Mouse (Mus musculus): ENCODE data around the gene Cdcp2.
A peak's percentile ranks its signal among the peaks of the same experiment; 100 is the strongest.

Gene Cdcp2

GRCm38 (mm10) chr4:107135663-107136062 is 39.0 kb downstream of the Cdcp2 start:
- DNase-seq, result no peak

DNA sequence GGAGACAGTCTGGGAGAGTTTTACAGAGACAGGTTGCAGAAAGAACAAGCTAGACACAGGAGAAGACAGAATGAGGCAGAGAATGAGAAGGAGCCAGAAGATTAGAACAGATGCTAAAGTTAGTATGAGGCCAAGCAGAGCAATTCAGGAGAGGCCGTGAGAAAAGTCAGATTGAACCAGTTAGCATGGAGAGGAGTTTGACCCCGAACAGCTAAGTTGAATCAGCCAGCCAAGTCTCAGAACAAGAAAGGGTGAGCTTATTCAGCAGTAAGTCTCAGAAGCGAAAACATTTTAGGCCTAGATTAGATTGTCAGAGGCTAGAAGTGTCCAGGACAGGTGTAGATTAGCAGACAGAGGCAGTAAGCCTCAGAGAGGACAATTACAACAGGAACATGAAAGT is 39.8 kb downstream of the Cdcp2 start:
- peak; percentile 48 for DNase-seq

DNA sequence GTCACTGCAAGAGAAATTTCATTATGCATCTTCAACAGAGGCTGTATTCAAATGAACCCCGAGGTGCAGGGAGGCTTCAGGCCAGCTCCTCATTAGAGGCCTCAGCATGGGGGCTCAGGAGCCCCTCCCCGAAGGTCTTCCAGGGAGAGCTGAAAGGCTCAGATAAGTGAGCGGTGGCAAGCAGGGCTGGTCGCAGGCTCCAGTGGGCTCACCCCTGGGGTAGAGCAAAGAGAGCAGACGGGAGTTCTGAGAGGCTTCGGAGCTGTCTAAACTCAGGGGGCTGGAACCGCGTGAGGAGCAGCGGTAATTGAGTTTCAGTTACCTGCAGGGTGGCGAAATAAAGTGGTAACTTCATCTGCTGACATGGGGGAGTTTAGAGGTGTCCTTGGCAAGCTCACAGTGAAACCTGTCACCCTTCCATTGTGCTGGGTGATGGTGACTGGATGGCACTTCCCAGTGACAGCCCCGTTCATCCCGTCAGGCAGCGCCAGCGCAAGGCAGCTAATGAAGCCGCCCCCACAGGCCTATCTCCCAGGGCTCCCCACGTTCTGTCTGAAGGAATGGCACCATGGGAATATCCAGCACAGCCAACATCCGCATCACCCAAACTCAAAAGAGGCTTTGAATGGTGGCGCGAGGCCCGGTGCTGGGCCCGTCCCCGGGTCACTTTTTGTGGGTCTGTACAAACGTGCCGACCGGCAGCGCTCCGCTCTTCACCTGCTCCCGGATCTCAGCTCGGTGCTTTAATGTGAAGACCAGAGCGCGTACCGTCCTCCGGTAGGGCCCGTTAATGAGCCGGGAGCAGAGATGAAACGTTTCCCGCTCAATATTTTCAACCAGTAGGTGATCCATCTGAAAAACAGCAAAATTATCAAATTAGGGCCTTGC is 42.5 kb downstream of the Cdcp2 start:
- no peak for DNase-seq

GRCm38 (mm10) chr4:107139836-107140631 is 43.3 kb downstream of the Cdcp2 start:
- DNase-seq, result no peak

DNA sequence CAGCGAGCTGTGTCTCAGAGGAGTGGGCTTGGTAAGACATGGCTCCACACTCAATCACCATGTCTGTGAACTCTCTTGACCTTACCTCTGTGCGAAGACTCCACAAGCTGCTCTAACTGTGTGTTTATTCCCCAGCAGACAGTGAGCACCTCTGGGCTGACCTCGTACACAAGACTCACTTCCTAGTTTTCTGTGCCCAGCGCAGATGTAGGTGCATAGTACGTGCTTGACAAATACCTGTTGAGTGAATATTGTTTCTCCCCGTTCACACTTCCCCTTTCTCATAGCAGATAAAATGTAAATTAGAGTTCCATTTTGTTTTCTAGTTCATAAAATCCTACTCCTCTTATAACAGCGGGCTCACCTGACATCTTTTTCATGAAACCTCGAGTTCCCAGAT is 46.8 kb downstream of the Cdcp2 start:
- DNase-seq, result no peak

DNA sequence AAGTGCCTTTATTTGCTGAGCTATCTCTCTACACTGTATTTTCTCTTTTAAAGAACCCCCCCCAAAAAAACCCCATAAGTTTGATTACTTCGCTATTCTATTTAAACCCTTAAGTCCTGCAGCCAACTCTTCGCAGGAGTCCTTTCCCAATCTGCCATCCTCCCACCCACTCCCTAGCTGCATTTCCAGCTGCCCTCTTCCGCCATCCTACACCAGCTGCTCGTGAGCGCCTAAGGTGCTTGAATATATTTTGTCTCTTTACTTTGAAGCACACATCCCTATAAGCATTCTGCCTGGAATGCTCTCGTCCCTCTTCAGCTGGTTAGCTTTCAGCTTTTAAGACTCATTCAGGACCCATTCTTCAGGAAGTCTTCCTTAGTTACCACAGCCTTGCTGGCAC is 54.3 kb downstream of the Cdcp2 start:
- no peak for DNase-seq

DNA sequence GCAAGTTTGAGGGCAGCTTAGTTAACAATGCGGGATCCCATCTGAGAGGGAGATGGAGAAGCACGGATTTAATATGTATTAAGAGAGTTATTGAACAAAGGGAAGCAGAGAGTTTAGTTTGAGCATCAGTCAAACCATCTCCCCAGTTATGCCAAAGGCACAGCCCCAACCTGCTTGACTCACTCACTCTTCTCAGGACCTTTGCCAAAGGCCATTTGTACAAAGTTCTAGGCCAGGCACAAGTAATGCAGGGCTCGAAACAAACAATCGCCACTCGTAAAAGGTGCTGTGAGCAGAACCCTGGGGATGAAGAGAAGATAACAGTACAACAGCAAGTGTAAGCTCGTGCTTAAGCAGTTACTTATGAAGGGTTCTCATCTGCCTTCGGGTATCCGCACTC is 55.9 kb downstream of the Cdcp2 start:
- no peak for DNase-seq

- DNase-seq, result peak; percentile 73
Measured at GRCm38 (mm10) chr4:107156983-107157401, 60.3 kb downstream of the Cdcp2 start.

- no peak for DNase-seq
Measured at GRCm38 (mm10) chr4:107159166-107159773, 62.6 kb downstream of the Cdcp2 start.

DNA sequence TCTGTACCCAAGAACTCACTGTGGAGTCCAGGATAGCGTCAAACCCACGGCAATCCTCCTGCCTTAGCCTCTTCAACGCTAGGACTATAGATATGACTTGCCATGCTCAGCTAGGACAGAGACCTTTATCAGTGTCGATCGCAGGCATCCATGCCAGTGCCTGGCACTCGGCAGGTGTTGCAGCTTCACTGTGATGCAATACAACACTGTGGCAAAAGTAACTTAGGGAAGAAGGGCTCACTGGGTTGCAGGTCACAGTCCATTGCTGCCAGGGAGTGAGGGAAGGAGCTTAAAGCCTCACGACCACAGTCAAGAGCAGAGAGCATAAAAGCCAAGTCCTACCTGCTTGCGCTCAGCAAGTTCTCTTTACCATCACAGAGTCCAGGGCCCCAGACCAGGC is 63.5 kb downstream of the Cdcp2 start:
- DNase-seq, result no peak

All from kidney, adult 11 months (tissue).